Mouse (Mus musculus) heart, embryonic 14.5 days (tissue): ENCODE results near the gene Farsb. TPM values are rescaled to one million over a fixed set of nuclear protein-coding genes. Genes with fewer than 3 reads are reported as not detected.

Source experiments
- ATAC-seq: fragments of 200-750 bp; cut with Nextera tagmentation; 2 replicates; pipeline ENCODE4 v1.8.0; 2017; ENCODE audit warnings: low read depth, moderate TSS enrichment; ENCODE audit not compliant: insufficient number of reproducible peaks, insufficient read depth, low FRiP score
- H3K27ac ChIP-seq, 2 experiments: fragments of 200-500 bp in 1 of 2; fragments of 300-500 bp in 1 of 2; sonication (generic) in 1 of 2; replicated peaks in 1 of 2; 2 replicates each; pipeline ENCODE4 v1.5.1; 2012 to 2014; ENCODE audit warnings: low read depth in 2 of 2, low read length in 2 of 2, control low read depth in 1 of 2, mild to moderate bottlenecking in 1 of 2, mixed read lengths in 1 of 2; ENCODE audit not compliant: control insufficient read depth in 1 of 2, insufficient read depth in 1 of 2
- H3K27me3 ChIP-seq: fragments of 300-500 bp; sonication (generic); 2 replicates; pipeline ENCODE4 v1.6.1; 2014; ENCODE audit warnings: mild to moderate bottlenecking, low read length, control low read depth; ENCODE audit not compliant: control insufficient read depth, insufficient read depth
- H3K36me3 ChIP-seq: fragments of 300-500 bp; sonication (generic); 2 replicates; pipeline ENCODE4 v1.6.1; 2014; ENCODE audit warnings: mild to moderate bottlenecking, control low read depth, low read length, mixed read lengths; ENCODE audit not compliant: control insufficient read depth, insufficient read depth
- H3K4me1 ChIP-seq, 2 experiments: fragments of 200-500 bp in 1 of 2; fragments of 300-500 bp in 1 of 2; sonication (generic) in 1 of 2; 2 replicates each; pipeline ENCODE4 v1.6.1; 2012 to 2014; ENCODE audit warnings: low read length in 2 of 2, control low read depth in 1 of 2, mixed read lengths in 1 of 2; ENCODE audit not compliant: control insufficient read depth in 2 of 2, insufficient read depth in 2 of 2
- H3K4me2 ChIP-seq: fragments of 300-500 bp; sonication (generic); 2 replicates; pipeline ENCODE4 v1.6.1; 2014; ENCODE audit warnings: mild to moderate bottlenecking, low read length
- H3K4me3 ChIP-seq, 2 experiments: fragments of 200-500 bp in 1 of 2; fragments of 300-500 bp in 1 of 2; sonication (generic) in 1 of 2; 2 replicates each; pipeline ENCODE4 v1.5.1; 2012 to 2014; ENCODE audit warnings: low read length in 2 of 2, mild to moderate bottlenecking in 2 of 2, control low read depth in 1 of 2, low read depth in 1 of 2, moderate library complexity in 1 of 2; ENCODE audit not compliant: control insufficient read depth in 1 of 2, insufficient read depth in 1 of 2
- H3K9ac ChIP-seq: fragments of 300-500 bp; sonication (generic); 2 replicates; pipeline ENCODE4 v1.6.1; 2014; ENCODE audit warnings: mild to moderate bottlenecking, low read length
- H3K9me3 ChIP-seq: fragments of 300-500 bp; sonication (generic); 2 replicates; pipeline ENCODE4 v1.6.1; 2016; ENCODE audit warnings: low read length, control low read depth; ENCODE audit not compliant: control insufficient read depth
- WGBS: fragments of 180-500 bp; shearing (Covaris S2); extraction: QIAGEN DNeasy Blood & Tissue Kit; methylation state at CpG from one replicate; pipeline ENCODE4 v1.1.7; 2014; 5-methylcytosine and 5-hydroxymethylcytosine counted together
- polyA plus RNA-seq: library from polyadenylated mRNA; unstranded; fragments of >200 nt; fragmentation: Nextera tagmentation; extraction: Ambion mirVana; gene quantifications from 2 replicates; pipeline ENCODE4 v1.2.1, GENCODE M21; 2014

The Farsb gene
- polyA plus RNA-seq, 1 experiment from 2014 or later, result 98.3 TPM

GRCm38 (mm10) chr1:78396320-78396913 lies 92.3 kb downstream of the Farsb start:
- no peaks in the 10 kb centered on the region for H3K36me3 ChIP-seq
- H3K4me1 ChIP-seq, result peaks cover 11 to 14% of the 10 kb centered on the region in 2 experiments
- H3K27me3 ChIP-seq, result no peaks in the 10 kb centered on the region
- H3K4me2 ChIP-seq, result peak overlapping the region; percentile 21
- WGBS, result 24% methylated on average over 8 of the region's 8 CpGs
- no peaks in the 10 kb centered on the region for H3K9me3 ChIP-seq
- no peak for ATAC-seq
- H3K4me3 ChIP-seq, result no peak overlapping the region
- peak overlapping the region in 1 of 2 experiments; percentile 44; a peak in 2 of 4 replicates for H3K27ac ChIP-seq
- no peak overlapping the region for H3K9ac ChIP-seq

DNA sequence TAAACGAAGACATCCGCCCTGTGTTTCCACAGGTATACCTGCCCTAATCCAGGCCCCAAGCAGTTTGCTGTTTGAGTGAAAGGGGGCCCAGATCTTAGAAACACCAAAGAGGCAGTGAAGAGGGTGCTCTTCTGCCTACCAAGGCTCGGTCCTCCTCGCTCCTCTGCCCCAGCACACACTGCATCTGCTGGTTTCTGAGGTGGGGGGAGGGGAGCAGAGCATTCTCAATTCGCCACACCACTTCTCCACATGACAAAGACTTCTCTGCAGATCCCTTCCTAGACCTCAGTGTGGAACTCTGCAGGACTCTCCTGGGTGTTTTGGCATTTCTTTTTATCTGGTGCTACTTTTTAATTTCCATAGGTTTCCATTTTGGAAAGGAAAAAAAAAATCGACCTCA lies 93.0 kb downstream of the Farsb start:
- no peak for ATAC-seq
- no peak overlapping the region for H3K9ac ChIP-seq
- no peaks in the 10 kb centered on the region for H3K9me3 ChIP-seq
- H3K4me3 ChIP-seq, result no peak overlapping the region
- no peak overlapping the region for H3K27ac ChIP-seq
- no peaks in the 10 kb centered on the region for H3K27me3 ChIP-seq
- no peaks in the 10 kb centered on the region for H3K36me3 ChIP-seq
- 55% methylated on average over 6 of the region's 6 CpGs for WGBS
- no peak overlapping the region for H3K4me2 ChIP-seq
- H3K4me1 ChIP-seq, result peaks cover 11 to 14% of the 10 kb centered on the region in 2 experiments

- Histone ChIP-seq H3K27ac (no peak overlapping the region), H3K9ac (no peak overlapping the region), H3K9me3 (no peaks in the 10 kb centered on the region), H3K4me2 (no peak overlapping the region), H3K36me3 (no peaks in the 10 kb centered on the region), H3K4me3 (no peak overlapping the region), H3K27me3 (no peaks in the 10 kb centered on the region), H3K4me1 (peaks cover 11 to 14% of the 10 kb centered on the region in 2 experiments)
- no peak for ATAC-seq
- 68% methylated on average over 8 of the region's 8 CpGs for WGBS
Measured at GRCm38 (mm10) chr1:78395191-78395735, 93.4 kb downstream of the Farsb start.

- no peak overlapping the region for H3K9ac ChIP-seq
- ATAC-seq, result no peak
- no peak overlapping the region for H3K4me2 ChIP-seq
- no peaks in the 10 kb centered on the region for H3K36me3 ChIP-seq
- H3K27me3 ChIP-seq, result no peaks in the 10 kb centered on the region
- H3K9me3 ChIP-seq, result no peaks in the 10 kb centered on the region
- WGBS, result 11% methylated on average over 3 of the region's 3 CpGs
- no peak overlapping the region for H3K4me3 ChIP-seq
- H3K4me1 ChIP-seq, result no peaks in the 10 kb centered on the region
- no peak overlapping the region for H3K27ac ChIP-seq
Measured at GRCm38 (mm10) chr1:78388848-78389247, 99.8 kb downstream of the Farsb start.

- no peaks in the 10 kb centered on the region for H3K4me1 ChIP-seq
- H3K36me3 ChIP-seq, result no peaks in the 10 kb centered on the region
- no peak overlapping the region for H3K9ac ChIP-seq
- H3K4me2 ChIP-seq, result no peak overlapping the region
- 57% methylated on average over 4 of the region's 4 CpGs for WGBS
- H3K4me3 ChIP-seq, result no peak overlapping the region
- no peak overlapping the region for H3K27ac ChIP-seq
- ATAC-seq, result no peak
- no peaks in the 10 kb centered on the region for H3K27me3 ChIP-seq
- H3K9me3 ChIP-seq, result no peaks in the 10 kb centered on the region
Measured at GRCm38 (mm10) chr1:78387854-78388253, 100.8 kb downstream of the Farsb start.

- no peak overlapping the region for H3K4me2 ChIP-seq
- H3K4me3 ChIP-seq, result no peak overlapping the region
- no peaks in the 10 kb centered on the region for H3K9me3 ChIP-seq
- no peaks in the 10 kb centered on the region for H3K4me1 ChIP-seq
- 95% methylated on average over 4 of the region's 4 CpGs for WGBS
- H3K27me3 ChIP-seq, result no peaks in the 10 kb centered on the region
- no peak overlapping the region for H3K9ac ChIP-seq
- ATAC-seq, result no peak
- no peak overlapping the region for H3K27ac ChIP-seq
- H3K36me3 ChIP-seq, result no peaks in the 10 kb centered on the region
Measured at GRCm38 (mm10) chr1:78380950-78381349, 107.7 kb downstream of the Farsb start.

GRCm38 (mm10) chr1:78375058-78375457 lies 113.6 kb downstream of the Farsb start:
- Histone ChIP-seq H3K36me3 (no peaks in the 10 kb centered on the region), H3K4me3 (no peak overlapping the region), H3K4me1 (peaks cover 0 to 17% of the 10 kb centered on the region in 2 experiments; a peak in 2 of 4 replicates), H3K4me2 (no peak overlapping the region), H3K27me3 (no peaks in the 10 kb centered on the region), H3K9me3 (no peaks in the 10 kb centered on the region), H3K27ac (no peak overlapping the region), H3K9ac (no peak overlapping the region)
- no peak for ATAC-seq
- WGBS, result 94% methylated on average over 3 of the region's 3 CpGs

- H3K4me2 ChIP-seq, result no peak overlapping the region
- H3K4me3 ChIP-seq, result no peak overlapping the region
- peaks cover 0 to 17% of the 10 kb centered on the region in 2 experiments; a peak in 3 of 4 replicates for H3K4me1 ChIP-seq
- no peak overlapping the region for H3K9ac ChIP-seq
- 85% methylated on average over 5 of the region's 5 CpGs for WGBS
- no peak overlapping the region for H3K27ac ChIP-seq
- ATAC-seq, result no peak
- no peaks in the 10 kb centered on the region for H3K9me3 ChIP-seq
- no peaks in the 10 kb centered on the region for H3K36me3 ChIP-seq
- H3K27me3 ChIP-seq, result no peaks in the 10 kb centered on the region
Measured at GRCm38 (mm10) chr1:78373836-78374235, 114.9 kb downstream of the Farsb start.
